Mouse (Mus musculus) myocyte (in vitro differentiated cells): ENCODE measurements at regions not wholly inside any gene's neighbourhood (a gene's known extent, or its start where the extent isn't known, plus 50 kb on each side); places are given as distances from the start of the nearest gene placed in this dataset.

Source experiments
- H3K27me3 ChIP-seq: one replicate; pipeline ENCODE4 v1.6.1; 2011; ENCODE audit not compliant: control insufficient read depth, insufficient read depth, insufficient read length
- H3K36me3 ChIP-seq: one replicate; pipeline ENCODE4 v1.6.1; 2011; ENCODE audit not compliant: control insufficient read depth, insufficient read depth
- H3K4me2 ChIP-seq: one replicate; pipeline ENCODE4 v1.6.1; 2011; ENCODE audit warnings: low read depth, control low read depth
- H3K4me3 ChIP-seq: one replicate; pipeline ENCODE4 v1.5.1; 2011; ENCODE audit warnings: mild to moderate bottlenecking, control low read depth, moderate library complexity
- H3K79me2 ChIP-seq: one replicate; pipeline ENCODE4 v1.6.1; 2011; ENCODE audit not compliant: control insufficient read depth, insufficient read depth
- H3ac ChIP-seq: one replicate; pipeline ENCODE4 v1.6.1; 2011; ENCODE audit not compliant: control insufficient read depth, insufficient read length
- CEBPB ChIP-seq: IDR thresholded peaks from 2 replicates; pipeline ENCODE4 v1.6.1; 2011; ENCODE audit warnings: mild to moderate bottlenecking, moderate library complexity; ENCODE audit not compliant: poor library complexity, insufficient read depth, severe bottlenecking
- E2F4 ChIP-seq: IDR thresholded peaks from one replicate; pipeline ENCODE4 v1.6.1; 2011; ENCODE audit warnings: mild to moderate bottlenecking, control low read depth, moderate library complexity; ENCODE audit not compliant: insufficient read depth
- MAX ChIP-seq: IDR thresholded peaks from one replicate; pipeline ENCODE4 v1.6.1; 2011; ENCODE audit warnings: low read depth, mild to moderate bottlenecking, control low read depth
- MYOD1 ChIP-seq, 3 experiments: IDR thresholded peaks; one replicate each; pipeline ENCODE4 v1.6.1; 2011; ENCODE audit warnings: control low read depth in 2 of 3, low read depth in 2 of 3, mild to moderate bottlenecking in 2 of 3, moderate library complexity in 1 of 3; ENCODE audit not compliant: insufficient read length in 2 of 3, control insufficient read depth in 1 of 3
- MYOG ChIP-seq, 3 experiments: IDR thresholded peaks; one replicate each; pipeline ENCODE4 v1.6.1; 2011; ENCODE audit warnings: control low read depth in 2 of 3, low read depth in 2 of 3, mild to moderate bottlenecking in 2 of 3; ENCODE audit not compliant: insufficient read length in 2 of 3, control insufficient read depth in 1 of 3, insufficient read depth in 1 of 3
- POLR2A ChIP-seq: IDR thresholded peaks from one replicate; pipeline ENCODE4 v1.6.1; 2011; ENCODE audit warnings: low read depth, mild to moderate bottlenecking, control low read depth, moderate library complexity; ENCODE audit not compliant: insufficient read length
- POLR2AphosphoS2 ChIP-seq: IDR thresholded peaks from one replicate; pipeline ENCODE4 v1.6.1; 2011; ENCODE audit warnings: low read depth, control low read depth; ENCODE audit not compliant: insufficient read length
- REST ChIP-seq: IDR thresholded peaks from one replicate; pipeline ENCODE4 v1.6.1; 2011; ENCODE audit warnings: mild to moderate bottlenecking, control low read depth, moderate library complexity; ENCODE audit not compliant: insufficient read depth, insufficient read length
- SRF ChIP-seq: IDR thresholded peaks from one replicate; pipeline ENCODE4 v1.6.1; 2011; ENCODE audit warnings: low read depth; ENCODE audit not compliant: control insufficient read depth, insufficient read length
- TCF12 ChIP-seq: IDR thresholded peaks from one replicate; pipeline ENCODE4 v1.6.1; 2011; ENCODE audit warnings: mild to moderate bottlenecking, control low read depth; ENCODE audit not compliant: poor library complexity, insufficient read depth, severe bottlenecking
- TCF3 ChIP-seq: IDR thresholded peaks from one replicate; pipeline ENCODE4 v1.6.1; 2011; ENCODE audit warnings: low read depth, control low read depth; ENCODE audit not compliant: insufficient read length
- USF1 ChIP-seq: IDR thresholded peaks from one replicate; pipeline ENCODE4 v1.6.1; 2011; ENCODE audit warnings: low read depth, mild to moderate bottlenecking, control low read depth, moderate library complexity

- Histone ChIP-seq H3K4me2 (no peak overlapping the region), H3K27me3 (no peaks in the 10 kb centered on the region), H3K4me3 (no peak overlapping the region), H3K79me2 (no peaks in the 10 kb centered on the region), H3K36me3 (no peaks in the 10 kb centered on the region), H3ac (no peak overlapping the region)
- TF ChIP-seq CEBPB (no peak), MAX (no peak), POLR2AphosphoS2 (no peak), SRF (no peak), MYOD1 (IDR thresholded peaks at IDR 0.05; ENCODE audit: control insufficient read depth in 1 of 3, insufficient read length in 2 of 3, low read depth in 2 of 3) (no peak), POLR2A (no peak), TCF3 (no peak), REST (no peak), MYOG (IDR thresholded peaks at IDR 0.05; ENCODE audit: control insufficient read depth in 1 of 3, insufficient read depth in 1 of 3, insufficient read length in 2 of 3, low read depth in 2 of 3) (no peak), USF1 (no peak)
Measured at GRCm38 (mm10) chr6:103421013-103421933, 89.1 kb upstream of the Chl1 start.

GRCm38 (mm10) chr6:103430933-103431594, 79.3 kb upstream of the Chl1 start:
- TF ChIP-seq MYOG (IDR thresholded peaks at IDR 0.05; ENCODE audit: control insufficient read depth in 1 of 3, insufficient read depth in 1 of 3, insufficient read length in 2 of 3, low read depth in 2 of 3) = no peak
- TF ChIP-seq SRF = no peak
- TF ChIP-seq TCF12 = no peak
- TF ChIP-seq CEBPB = no peak
- no peak for TF ChIP-seq TCF3
- no peak for TF ChIP-seq REST
- no peak for TF ChIP-seq E2F4
- TF ChIP-seq POLR2A = no peak
- TF ChIP-seq MYOD1 (IDR thresholded peaks at IDR 0.05; ENCODE audit: control insufficient read depth in 1 of 3, insufficient read length in 2 of 3, low read depth in 2 of 3) = no peak
- no peak for TF ChIP-seq POLR2AphosphoS2
- Histone ChIP-seq H3ac (no peak overlapping the region), H3K4me3 (no peak overlapping the region), H3K79me2 (no peaks in the 10 kb centered on the region), H3K27me3 (no peaks in the 10 kb centered on the region), H3K4me2 (no peak overlapping the region), H3K36me3 (no peaks in the 10 kb centered on the region)

- Histone ChIP-seq H3K27me3 (no peaks in the 10 kb centered on the region), H3ac (no peak overlapping the region), H3K79me2 (no peaks in the 10 kb centered on the region), H3K36me3 (no peaks in the 10 kb centered on the region), H3K4me3 (no peak overlapping the region), H3K4me2 (no peak overlapping the region)
- TF ChIP-seq MYOG (IDR thresholded peaks at IDR 0.05; ENCODE audit: control insufficient read depth in 1 of 3, insufficient read depth in 1 of 3, insufficient read length in 2 of 3, low read depth in 2 of 3) (no peak), USF1 (no peak), MAX (no peak), CEBPB (no peak), MYOD1 (IDR thresholded peaks at IDR 0.05; ENCODE audit: control insufficient read depth in 1 of 3, insufficient read length in 2 of 3, low read depth in 2 of 3) (no peak), POLR2AphosphoS2 (no peak), SRF (no peak), TCF12 (no peak), TCF3 (no peak), REST (no peak), POLR2A (no peak)
Measured at GRCm38 (mm10) chr6:103431595-103431957, 78.8 kb upstream of the Chl1 start.
